Mouse (Mus musculus) kidney, postnatal 0 days (tissue): ENCODE results near the gene Gm10772. TPM values are rescaled to one million over a fixed set of nuclear protein-coding genes. Genes with fewer than 3 reads are reported as not detected.
"Not testable (repeated sequence)": the region's sequence is repeated elsewhere in the genome, so short reads cannot be mapped to it uniquely, and the experiment has no call there.

Source experiments
- ATAC-seq: fragments of 200-750 bp; cut with Nextera tagmentation; replicated peaks from 2 replicates; pipeline ENCODE4 v1.8.0; 2017; ENCODE audit warnings: low read depth, moderate number of reproducible peaks, moderate TSS enrichment, moderate library complexity; ENCODE audit not compliant: low FRiP score
- DNase-seq: peaks from one replicate; pipeline ENCODE4 v3.0.0-alpha.2; 2016; ENCODE audit warnings: low spot score
- H3K27ac ChIP-seq: fragments of 300-500 bp; sonication (generic); 2 replicates; pipeline ENCODE4 v1.5.1; 2014; ENCODE audit warnings: mild to moderate bottlenecking
- H3K27me3 ChIP-seq: fragments of 300-500 bp; sonication (generic); 2 replicates; pipeline ENCODE4 v1.6.1; 2014; ENCODE audit warnings: low read length, mixed read lengths; ENCODE audit not compliant: insufficient read depth
- H3K36me3 ChIP-seq: fragments of 300-500 bp; sonication (generic); 2 replicates; pipeline ENCODE4 v1.6.1; 2014; ENCODE audit warnings: low read length, mixed read lengths; ENCODE audit not compliant: insufficient read depth
- H3K4me1 ChIP-seq: fragments of 300-500 bp; sonication (generic); replicated peaks from 2 replicates; pipeline ENCODE4 v1.6.1; 2014; ENCODE audit warnings: antibody characterized with exemption, low read length, mixed read lengths; ENCODE audit not compliant: insufficient read depth
- H3K4me2 ChIP-seq: fragments of 300-500 bp; sonication (generic); 2 replicates; pipeline ENCODE4 v1.6.1; 2014; ENCODE audit warnings: mild to moderate bottlenecking, low read length, moderate library complexity, mixed read lengths
- H3K4me3 ChIP-seq: fragments of 300-500 bp; sonication (generic); replicated peaks from 2 replicates; pipeline ENCODE4 v1.5.1; 2014; ENCODE audit warnings: low read depth, low read length
- H3K9ac ChIP-seq: fragments of 300-500 bp; sonication (generic); 2 replicates; pipeline ENCODE4 v1.6.1; 2014; ENCODE audit warnings: low read depth, low read length
- H3K9me3 ChIP-seq: fragments of 300-500 bp; sonication (generic); replicated peaks from 2 replicates; pipeline ENCODE4 v1.6.1; 2016; ENCODE audit warnings: low read length, inconsistent platforms, mixed read lengths
- CTCF ChIP-seq: IDR thresholded peaks from 2 replicates; pipeline ENCODE4 v1.5.1; 2016; ENCODE audit warnings: antibody characterized with exemption, low read depth, mild to moderate bottlenecking, moderate library complexity
- WGBS: fragments of 180-500 bp; shearing (Covaris S2); extraction: QIAGEN DNeasy Blood & Tissue Kit; methylation state at CpG from one replicate; pipeline ENCODE4 v1.1.7; 2014; 5-methylcytosine and 5-hydroxymethylcytosine counted together
- polyA plus RNA-seq: library from polyadenylated mRNA; unstranded; fragments of >200 nt; fragmentation: Nextera tagmentation; extraction: Ambion mirVana; gene quantifications from 2 replicates; pipeline ENCODE4 v1.2.1, GENCODE M21; 2015

Gene Gm10772
- polyA plus RNA-seq = not detected in 2 replicates

GRCm38 (mm10) chr13:66227473-66227872, at the start of gene Gm10772:
Gene Gm10772, minus strand, starts transcription at chr13:66227573.
- H3K4me1 ChIP-seq, H3K4me2 ChIP-seq, H3K4me3 ChIP-seq, H3K9me3 ChIP-seq, H3K9ac ChIP-seq, H3K27ac ChIP-seq, DNase-seq, H3K27me3 ChIP-seq, ATAC-seq, H3K36me3 ChIP-seq: not testable (repeated sequence)
- WGBS = no CpG with 5 or more reads among the region's 3 CpGs

- H3K27ac ChIP-seq, DNase-seq, H3K4me2 ChIP-seq, H3K9ac ChIP-seq, H3K4me1 ChIP-seq, H3K4me3 ChIP-seq, ATAC-seq, H3K9me3 ChIP-seq, H3K27me3 ChIP-seq, H3K36me3 ChIP-seq: not testable (repeated sequence)
- WGBS = no CpG with 5 or more reads among the region's 1 CpGs
Observed at GRCm38 (mm10) chr13:66263914-66264313, 36.5 kb upstream of the Gm10772 start.

GRCm38 (mm10) chr13:66263141-66263540, 35.8 kb upstream of the Gm10772 start:
- DNase-seq, H3K4me2 ChIP-seq, H3K4me1 ChIP-seq, H3K4me3 ChIP-seq, H3K27me3 ChIP-seq, H3K9ac ChIP-seq, H3K27ac ChIP-seq, H3K9me3 ChIP-seq, H3K36me3 ChIP-seq, ATAC-seq: not testable (repeated sequence)
- no CpG with 5 or more reads among the region's 7 CpGs for WGBS

GRCm38 (mm10) chr13:66214349-66214748, 13.0 kb downstream of the Gm10772 start:
- no peak for TF ChIP-seq CTCF
- Histone ChIP-seq H3K27me3 (no peaks in the 10 kb centered on the region), H3K4me2 (no peak overlapping the region), H3K4me1 (no peaks in the 10 kb centered on the region), H3K27ac (no peak overlapping the region), H3K9me3 (no peaks in the 10 kb centered on the region), H3K9ac (no peak overlapping the region), H3K36me3 (no peaks in the 10 kb centered on the region), H3K4me3 (no peak overlapping the region)
- DNase-seq (no peak), ATAC-seq (no peak)
- no CpG with 5 or more reads among the region's 11 CpGs for WGBS

- H3K27me3 ChIP-seq, H3K9ac ChIP-seq, ATAC-seq, H3K36me3 ChIP-seq, DNase-seq, H3K27ac ChIP-seq, H3K4me1 ChIP-seq, H3K4me3 ChIP-seq, H3K9me3 ChIP-seq, H3K4me2 ChIP-seq: not testable (repeated sequence)
- no CpG with 5 or more reads among the region's 1 CpGs for WGBS
Observed at GRCm38 (mm10) chr13:66213811-66214210, 13.6 kb downstream of the Gm10772 start.

- H3K9ac ChIP-seq, H3K9me3 ChIP-seq, H3K4me1 ChIP-seq, H3K4me2 ChIP-seq, H3K27me3 ChIP-seq, ATAC-seq, H3K4me3 ChIP-seq, DNase-seq, H3K27ac ChIP-seq, H3K36me3 ChIP-seq: not testable (repeated sequence)
- 93% methylated on average over 4 of the region's 12 CpGs for WGBS
Observed at GRCm38 (mm10) chr13:66179172-66179571, 48.2 kb downstream of the Gm10772 start.

Other genes starting within 250 kb of the Gm10772 start
- gene Gm10324, start 108.0 kb downstream of the Gm10772 start, polyA plus RNA-seq = not detected in 2 replicates
- gene 2410141K09Rik, start 213.5 kb upstream of the Gm10772 start, polyA plus RNA-seq = not detected in 2 replicates